Mouse (Mus musculus) spleen, postnatal 36 days (tissue): Measurements from ENCODE around the gene Rbm7.
"Not testable (repeated sequence)": the region's sequence is repeated elsewhere in the genome, so short reads cannot be mapped to it uniquely, and the experiment has no call there.

Experiments used
- DNase-seq, 2 experiments: peaks; one replicate each; pipeline ENCODE4 v3.0.0; 2022; ENCODE audit warnings: low spot score in 2 of 2, mixed read lengths in 1 of 2

Rbm7 gene

DNA sequence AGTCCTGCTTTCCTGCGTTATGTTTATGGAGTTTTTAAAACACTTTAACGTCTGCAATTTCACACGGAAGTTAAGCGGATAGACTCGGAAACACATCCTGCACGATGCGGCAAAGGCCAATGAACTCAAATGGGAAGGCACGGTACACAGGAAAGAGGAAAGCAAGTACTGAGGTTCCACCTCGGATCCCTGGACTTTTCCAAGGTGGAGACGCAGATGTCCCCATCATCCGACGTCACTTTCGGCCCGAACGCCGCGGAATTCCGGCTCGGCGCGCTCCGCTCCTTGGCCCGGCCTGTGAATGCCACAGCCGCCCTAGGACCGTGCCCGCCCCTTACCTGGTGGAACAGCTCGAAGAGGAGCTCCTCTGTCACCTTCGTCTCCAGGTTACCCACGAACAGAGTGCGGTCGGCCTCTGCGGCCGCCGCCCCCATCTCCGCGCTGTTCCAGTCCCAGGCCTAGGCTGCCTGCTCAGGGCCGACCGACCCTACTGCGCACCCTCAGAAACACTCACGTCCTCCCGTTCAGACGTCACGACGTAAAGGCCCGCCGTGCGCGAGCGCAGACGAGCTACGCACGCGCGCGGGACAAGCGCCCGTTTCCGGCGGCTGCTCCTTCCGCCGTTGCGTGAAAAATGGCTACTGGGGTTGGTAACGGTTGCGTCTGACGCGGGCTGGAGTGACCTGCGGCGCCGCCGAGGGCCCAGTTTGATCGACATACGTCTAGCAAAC is at the start of gene Rbm7, which contains the start of gene Gm5617:
Gene Rbm7, minus strand, starts transcription at position 483 of the 731 bp plus-strand sequence.
Gene Gm5617, plus strand, starts transcription at position 626 of the 731 bp plus-strand sequence.
- DNase-seq = peak; percentile 94 to 95

- DNase-seq = no peak
Observed at GRCm38 (mm10) chr9:48538688-48539087, 43.6 kb upstream of the Rbm7 start.

GRCm38 (mm10) chr9:48538044-48538645 is 43.0 kb upstream of the Rbm7 start:
- peak; percentile 27 to 29 for DNase-seq

- DNase-seq = not testable (repeated sequence)
Observed at GRCm38 (mm10) chr9:48537616-48538015, 42.5 kb upstream of the Rbm7 start.

DNA sequence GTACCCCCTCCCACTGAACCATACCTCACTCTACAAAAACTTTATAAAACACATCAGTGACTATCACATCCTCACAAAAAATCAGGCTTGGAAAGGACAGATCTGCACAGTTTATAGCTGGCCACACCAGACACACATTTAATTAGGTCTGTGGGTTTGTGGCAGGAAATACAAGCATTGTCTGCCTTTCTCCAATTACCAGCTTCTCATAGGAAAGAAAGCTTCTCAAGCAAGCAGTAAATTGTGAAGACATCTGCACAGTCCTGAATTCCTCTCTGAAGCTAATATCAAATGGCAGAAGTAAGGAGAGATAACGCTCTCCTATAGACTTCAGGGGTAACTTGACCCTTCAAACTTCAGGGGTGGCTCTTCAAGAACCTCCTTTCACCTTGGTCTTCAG is 41.3 kb upstream of the Rbm7 start:
- no peak for DNase-seq

- no peak for DNase-seq
Observed at GRCm38 (mm10) chr9:48532730-48533129, 37.6 kb upstream of the Rbm7 start.

- no peak for DNase-seq
Observed at GRCm38 (mm10) chr9:48532203-48532602, 37.1 kb upstream of the Rbm7 start.

GRCm38 (mm10) chr9:48531294-48531693 is 36.2 kb upstream of the Rbm7 start:
- DNase-seq = no peak

DNA sequence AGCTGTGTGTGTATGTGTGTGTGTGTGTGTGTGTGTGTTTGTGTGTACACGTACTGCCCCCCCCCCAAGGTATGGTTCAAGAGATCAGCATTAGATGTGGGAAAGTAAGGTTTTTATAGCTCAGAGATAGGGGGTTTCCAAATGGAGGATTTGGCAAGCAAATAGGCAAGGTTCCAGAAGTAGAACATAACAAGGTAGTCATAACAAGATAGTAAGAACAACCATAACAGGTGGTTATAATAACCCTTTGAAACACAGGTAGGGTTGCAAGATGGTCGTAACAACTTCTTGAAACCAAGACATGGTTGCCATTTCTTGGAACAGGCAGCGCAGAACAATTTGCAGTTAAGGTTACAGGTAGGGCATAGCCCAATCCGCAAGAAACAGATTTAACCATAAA is 31.4 kb upstream of the Rbm7 start:
- DNase-seq = no peak

- no peak for DNase-seq
Observed at GRCm38 (mm10) chr9:48525566-48525965, 30.5 kb upstream of the Rbm7 start.

- DNase-seq = not testable (repeated sequence)
Observed at GRCm38 (mm10) chr9:48520405-48520804, 25.3 kb upstream of the Rbm7 start.

- no peak for DNase-seq
Observed at GRCm38 (mm10) chr9:48517372-48518130, 22.5 kb upstream of the Rbm7 start.

DNA sequence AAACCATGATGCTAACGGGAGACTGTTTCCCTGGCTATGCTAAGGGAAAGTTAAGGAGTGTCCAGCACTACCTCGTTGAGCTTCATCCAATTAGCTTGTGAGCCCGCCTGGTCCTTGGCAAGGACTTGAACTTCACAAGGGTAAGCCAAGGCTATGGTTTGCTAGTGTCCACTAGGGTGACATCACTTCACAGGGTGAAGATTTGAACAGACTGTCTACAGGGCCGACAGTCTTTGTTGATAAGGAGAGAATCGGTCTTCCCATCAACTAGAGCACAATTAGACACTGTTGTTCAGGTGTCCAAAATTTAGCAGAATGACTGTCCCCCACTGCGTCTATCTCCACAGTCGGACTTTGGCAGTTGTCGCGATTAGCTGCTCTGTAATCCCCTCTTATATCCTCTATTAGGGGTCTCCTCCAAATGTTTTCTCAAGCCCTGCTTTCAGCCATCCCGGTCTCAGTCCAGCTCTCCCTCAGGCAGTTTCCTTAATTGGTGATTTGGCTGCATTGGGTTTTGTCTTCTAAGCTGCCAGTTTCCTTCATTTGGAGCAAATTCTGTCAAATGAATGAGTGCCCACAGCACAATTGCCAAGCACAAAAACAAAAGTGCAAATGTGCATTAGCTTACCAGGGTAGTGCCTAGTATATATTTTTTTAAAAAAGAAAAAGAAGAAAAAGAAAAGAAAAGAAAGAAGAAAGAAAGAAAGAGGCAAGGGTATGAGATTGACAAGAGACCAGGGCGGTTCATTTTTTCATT is 21.7 kb upstream of the Rbm7 start:
- DNase-seq = no peak

DNA sequence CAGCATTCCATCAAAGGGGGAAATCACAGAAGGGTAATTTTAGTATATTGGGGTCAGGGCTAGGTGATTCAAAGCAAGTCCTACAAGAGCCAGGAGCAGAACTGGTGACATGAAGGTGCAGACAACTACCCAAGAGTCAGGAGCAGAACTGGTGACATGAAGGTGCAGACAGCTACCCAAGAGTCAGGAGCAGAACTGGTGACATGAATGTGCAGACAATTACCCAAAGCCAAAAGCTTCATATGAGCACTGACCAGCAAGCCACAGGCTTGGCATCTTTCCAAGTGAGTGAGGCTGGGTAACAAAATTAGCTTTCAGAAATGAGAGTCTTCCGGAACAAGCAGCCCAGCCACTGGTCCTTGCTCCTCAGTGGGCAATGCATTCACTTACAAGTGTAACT is 20.2 kb upstream of the Rbm7 start:
- peak in 1 of 2 experiments; percentile 22 for DNase-seq

- DNase-seq = no peak
Observed at GRCm38 (mm10) chr9:48510134-48510533, 15.0 kb upstream of the Rbm7 start.

GRCm38 (mm10) chr9:48504741-48505365 is 9.8 kb upstream of the Rbm7 start:
- DNase-seq = no peak

GRCm38 (mm10) chr9:48503001-48503400 is 7.9 kb upstream of the Rbm7 start:
- DNase-seq = no peak

GRCm38 (mm10) chr9:48501192-48501591 is 6.1 kb upstream of the Rbm7 start:
- no peak for DNase-seq

DNA sequence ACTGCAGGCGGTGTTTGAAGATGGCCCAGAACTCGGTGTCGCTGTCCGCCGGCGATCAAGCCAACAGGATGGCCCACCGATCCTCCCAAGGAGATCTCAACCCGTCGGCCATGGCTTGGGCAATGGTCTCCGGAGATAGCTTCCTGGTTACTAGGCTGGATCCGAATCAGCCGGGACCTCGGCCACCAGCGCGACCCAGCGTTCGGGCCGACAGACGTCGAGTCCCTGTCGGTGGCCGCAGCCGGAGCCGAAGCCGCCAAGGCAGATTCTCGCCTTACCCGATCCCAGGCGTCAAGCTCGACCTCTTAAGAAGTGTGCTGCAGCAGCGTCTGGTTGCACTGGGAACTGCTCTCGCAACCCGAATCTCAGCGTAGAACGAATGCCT is 441 bp upstream of the Rbm7 start:
- no peak for DNase-seq

- no peak for DNase-seq
Observed at GRCm38 (mm10) chr9:48481214-48482134, 13.6 kb downstream of the Rbm7 start.
